Mouse (Mus musculus): ENCODE measurements around the gene Trio.

Trio gene

GRCm38 (mm10) chr15:28025447-28026166 lies at the start of gene Trio:
TSS of gene Trio (minus strand) at chr15:28025848.
- peak; percentile 98 for DNase-seq (ENCODE audit: low read depth, low spot score)

GRCm38 (mm10) chr15:28074416-28074970 lies 48.8 kb upstream of the Trio start:
- DNase-seq (ENCODE audit: low read depth, low spot score) = no peak

DNA sequence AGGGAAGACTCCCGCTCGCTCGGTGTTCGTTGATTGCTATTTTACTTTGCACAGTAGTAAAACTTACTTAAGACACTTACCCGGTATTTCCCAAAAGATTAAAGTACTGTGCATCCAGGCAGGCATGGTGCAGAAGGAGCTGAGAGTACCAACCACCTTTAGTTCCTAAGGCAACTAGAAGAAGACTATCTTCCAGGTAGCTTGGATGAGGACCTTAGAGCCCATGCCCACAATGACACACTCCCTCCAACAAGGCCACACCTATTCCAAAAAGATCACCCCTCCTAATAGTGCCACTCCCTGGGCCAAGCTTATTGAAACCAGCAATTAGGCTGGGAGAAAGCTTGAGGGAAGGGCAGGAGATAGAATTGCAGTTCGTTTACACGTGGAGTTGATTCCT lies 46.0 kb upstream of the Trio start:
- no peak for DNase-seq (ENCODE audit: low read depth, low spot score)

DNA sequence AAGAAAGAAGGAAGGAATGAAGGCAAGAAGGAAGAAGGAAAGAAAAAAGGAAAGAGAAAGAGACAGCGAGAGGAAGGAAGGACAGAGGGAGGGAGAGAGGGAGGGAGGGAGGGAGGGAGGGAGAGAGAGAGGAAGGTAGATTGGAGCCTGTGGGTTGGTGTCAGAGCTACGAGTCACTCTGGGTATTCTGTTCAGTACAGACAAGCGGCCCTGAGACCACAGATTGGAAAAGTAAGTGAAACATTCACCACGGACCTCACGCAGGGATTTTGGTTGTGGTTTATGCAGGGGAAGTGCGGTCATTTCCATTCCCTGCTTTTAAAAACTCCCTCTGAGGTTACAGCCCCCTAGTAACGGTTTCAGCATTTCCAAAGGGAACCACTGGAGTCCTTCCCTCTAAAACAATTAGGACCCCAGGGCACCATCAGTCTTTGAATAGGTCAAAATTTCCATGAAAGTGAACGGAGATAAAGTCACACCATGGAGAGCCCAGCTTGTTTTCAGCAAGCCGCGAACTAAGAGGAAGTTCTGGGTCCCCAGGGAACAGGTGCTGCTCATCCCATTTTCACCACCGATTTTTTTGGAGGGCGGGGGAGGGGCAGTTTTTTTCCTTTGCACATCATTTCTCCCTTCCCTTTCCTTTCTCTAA lies 45.2 kb upstream of the Trio start:
- DNase-seq (ENCODE audit: low read depth, low spot score) = no peak

DNA sequence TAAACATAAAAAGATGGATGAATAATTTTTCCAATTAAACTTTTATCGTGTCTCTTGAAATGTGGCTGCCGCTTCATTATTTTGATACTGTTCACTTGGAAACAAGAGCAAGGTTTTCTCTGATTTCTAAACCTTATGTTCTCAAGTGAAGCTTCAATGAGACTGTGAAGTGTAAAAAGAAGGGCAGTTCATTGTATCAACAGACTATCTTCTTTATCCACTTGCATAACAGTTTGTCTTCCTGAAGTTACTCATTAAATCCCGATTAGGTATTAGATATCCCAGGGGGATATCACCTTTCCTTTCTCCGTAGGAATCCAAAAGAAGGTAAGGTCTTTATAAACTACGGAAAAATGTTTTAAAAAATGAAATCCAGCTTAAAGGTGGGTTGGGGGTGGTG lies 44.6 kb upstream of the Trio start:
- DNase-seq (ENCODE audit: low read depth, low spot score) = no peak

DNA sequence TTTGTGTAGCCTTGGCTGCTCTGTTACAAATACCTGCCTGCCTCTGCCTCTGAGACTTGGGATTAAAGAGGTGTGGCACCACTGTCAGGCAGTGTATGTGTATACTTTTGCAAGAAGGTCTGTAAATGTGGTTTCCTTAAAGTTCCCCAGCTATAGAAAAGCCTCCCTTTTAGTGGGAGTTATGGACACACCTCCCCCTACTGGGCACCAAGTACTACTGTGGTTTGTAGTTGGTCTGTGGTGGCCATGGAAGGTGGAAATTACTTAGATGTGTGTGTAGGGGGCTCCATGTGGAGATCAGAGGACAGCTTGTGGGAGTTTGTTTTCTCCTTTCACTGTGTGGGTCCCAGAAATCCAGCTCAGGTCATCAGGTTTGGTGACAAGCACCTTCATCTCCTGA lies 41.7 kb upstream of the Trio start:
- peak; percentile 45 for DNase-seq (ENCODE audit: low read depth, low spot score)

DNA sequence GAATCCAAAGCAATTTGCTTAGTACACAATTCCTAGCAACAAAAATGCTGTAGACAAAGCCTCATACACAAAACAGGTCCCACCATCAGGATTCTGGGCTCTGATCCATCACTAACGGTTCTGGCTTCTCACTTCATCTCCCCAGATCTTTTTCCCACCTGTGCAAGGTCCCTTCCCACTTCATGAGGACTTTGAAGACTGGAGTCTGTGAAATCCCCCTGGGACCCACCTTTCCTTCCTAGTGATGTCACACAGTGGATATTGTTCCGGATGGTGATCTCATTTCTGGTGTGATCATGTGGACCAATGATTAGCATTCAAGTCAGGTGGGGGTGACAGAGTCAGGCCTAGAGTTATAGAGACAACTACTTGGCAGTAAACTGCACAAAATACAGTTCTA lies 40.8 kb upstream of the Trio start:
- DNase-seq (ENCODE audit: low read depth, low spot score) = no peak

DNA sequence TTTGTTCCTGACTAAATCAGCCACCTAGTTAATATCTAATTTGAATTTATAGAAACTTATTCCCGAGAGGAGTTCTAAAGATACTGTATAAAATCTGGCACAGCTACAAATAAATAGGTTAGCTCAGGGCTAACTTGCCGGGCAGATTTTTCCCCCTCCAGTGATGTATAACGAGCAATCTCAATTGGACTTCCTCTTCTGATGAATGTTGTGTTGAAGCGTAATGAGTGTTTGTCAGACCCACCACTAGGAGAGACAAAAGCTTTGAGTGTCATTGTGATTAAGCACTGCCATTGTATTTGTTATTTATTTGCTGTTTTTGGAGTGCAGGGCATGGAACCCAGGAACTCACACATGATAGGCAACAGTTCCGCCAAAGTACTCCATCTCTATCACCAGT lies 39.9 kb upstream of the Trio start:
- DNase-seq (ENCODE audit: low read depth, low spot score) = no peak

- DNase-seq (ENCODE audit: low read depth, low spot score) = no peak
These were observed 39.1 kb upstream of the Trio start for GRCm38 (mm10) chr15:28064733-28065088.

DNA sequence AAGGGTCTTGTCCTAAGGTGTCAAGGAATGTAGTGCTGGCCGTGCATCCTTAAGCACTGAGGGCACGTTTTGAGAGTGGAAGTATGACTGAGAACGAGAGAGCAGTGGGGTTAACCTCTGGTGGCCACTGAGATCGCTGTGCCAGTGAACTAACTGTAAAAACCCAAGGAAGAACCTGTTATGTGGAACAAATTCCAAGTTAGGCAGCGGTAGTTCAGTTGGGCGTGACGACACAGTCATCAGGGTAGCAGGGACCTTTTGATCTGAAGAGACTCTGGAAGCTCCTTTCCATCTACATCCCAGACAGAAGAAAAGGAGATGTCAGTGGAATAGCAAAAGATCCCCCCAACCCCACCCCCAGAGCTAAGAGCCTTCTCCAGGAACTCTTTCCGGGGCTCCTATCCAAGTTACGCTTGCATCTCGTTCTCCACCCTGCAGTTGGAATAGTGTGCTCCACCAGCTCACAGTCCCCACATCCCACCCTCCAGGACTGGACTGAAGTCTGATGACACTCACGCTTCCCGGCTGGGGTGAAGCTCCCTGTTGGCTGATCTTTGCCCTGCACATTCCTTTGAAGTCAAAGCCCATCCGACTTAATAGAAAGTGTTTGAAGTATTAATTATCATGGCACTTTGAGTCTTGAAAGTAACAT lies 38.6 kb upstream of the Trio start:
- DNase-seq (ENCODE audit: low read depth, low spot score) = no peak

DNA sequence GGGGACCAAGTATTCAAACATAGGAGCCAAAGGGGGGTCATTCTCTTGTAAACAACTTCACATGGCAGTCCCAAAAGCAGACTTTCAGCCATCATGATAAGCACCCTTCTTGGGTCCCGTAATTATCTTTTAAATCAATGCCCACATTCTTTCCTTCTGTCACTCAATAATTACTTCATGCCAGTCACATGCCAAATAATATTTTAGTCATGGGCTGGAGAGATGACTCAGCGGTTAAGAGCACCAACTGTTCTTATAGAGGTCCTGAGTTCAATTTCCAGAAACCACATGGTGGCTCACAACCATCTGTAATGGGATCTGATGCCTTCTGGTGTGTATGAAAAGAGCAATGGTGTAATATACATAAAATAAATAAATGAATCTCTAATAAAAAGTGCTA lies 37.8 kb upstream of the Trio start:
- DNase-seq (ENCODE audit: low read depth, low spot score) = no peak

- no peak for DNase-seq (ENCODE audit: low read depth, low spot score)
These were observed 36.4 kb upstream of the Trio start for GRCm38 (mm10) chr15:28062016-28062415.

DNA sequence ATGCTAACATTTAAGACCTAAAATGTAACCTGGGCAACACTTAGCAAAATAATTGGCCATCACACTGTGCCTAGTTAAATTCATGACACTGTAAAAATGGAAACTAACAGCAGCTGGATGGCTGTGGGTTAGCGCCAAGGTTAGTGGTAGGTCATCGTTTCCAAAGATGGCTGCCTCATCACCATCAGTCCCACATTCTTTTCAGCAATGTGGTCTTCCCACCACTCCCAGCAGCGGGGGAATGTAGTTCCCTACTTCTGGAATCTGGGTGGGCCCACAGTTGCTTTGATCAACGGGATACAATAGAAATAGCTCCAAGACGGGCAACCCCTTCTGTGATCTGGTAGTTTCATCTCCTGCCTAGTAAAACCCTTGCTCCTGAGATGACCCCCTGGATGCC lies 35.3 kb upstream of the Trio start:
- no peak for DNase-seq (ENCODE audit: low read depth, low spot score)

GRCm38 (mm10) chr15:28060423-28060822 lies 34.8 kb upstream of the Trio start:
- no peak for DNase-seq (ENCODE audit: low read depth, low spot score)

DNA sequence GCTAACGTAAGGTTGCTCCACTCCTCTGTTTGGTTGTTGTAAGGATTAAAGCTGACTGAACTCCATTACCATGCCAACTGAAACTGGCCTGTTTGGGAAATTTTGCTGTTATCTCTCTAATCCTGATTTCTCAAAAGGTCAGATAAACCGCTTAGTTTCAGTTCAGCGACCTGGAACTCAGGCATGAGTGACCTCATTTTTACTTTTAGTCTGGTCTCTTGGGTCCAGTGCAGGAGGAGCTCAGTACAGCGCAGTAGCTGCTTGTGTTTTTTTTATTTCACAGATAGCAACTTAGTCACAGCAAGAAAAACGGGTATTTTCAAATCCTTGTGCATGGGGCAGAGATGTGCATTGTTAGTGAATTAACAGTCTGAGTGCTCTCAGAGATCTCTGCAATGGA lies 31.9 kb upstream of the Trio start:
- DNase-seq (ENCODE audit: low read depth, low spot score) = no peak

- DNase-seq (ENCODE audit: low read depth, low spot score) = no peak
These were observed 29.1 kb upstream of the Trio start for GRCm38 (mm10) chr15:28054731-28055130.

DNA sequence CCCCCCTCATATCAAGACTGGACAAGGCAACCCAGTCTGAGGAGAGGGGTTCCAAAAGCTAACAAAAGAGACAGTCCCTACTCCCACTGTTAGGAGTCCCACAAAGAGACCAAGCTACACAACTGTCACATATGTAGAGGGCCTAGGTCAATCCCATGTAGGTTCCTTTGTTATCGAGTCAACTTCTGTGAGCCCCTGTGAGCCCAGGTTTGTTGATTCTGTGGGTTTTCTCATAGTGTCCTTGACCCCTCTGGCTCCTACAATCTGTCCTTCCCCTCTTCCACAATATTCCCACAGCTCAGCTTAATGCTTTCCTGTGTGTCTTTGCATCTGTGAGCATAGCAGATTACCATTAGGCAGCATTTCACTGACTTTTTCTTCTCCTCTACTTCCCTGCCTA lies 28.5 kb upstream of the Trio start:
- DNase-seq (ENCODE audit: low read depth, low spot score) = no peak

DNA sequence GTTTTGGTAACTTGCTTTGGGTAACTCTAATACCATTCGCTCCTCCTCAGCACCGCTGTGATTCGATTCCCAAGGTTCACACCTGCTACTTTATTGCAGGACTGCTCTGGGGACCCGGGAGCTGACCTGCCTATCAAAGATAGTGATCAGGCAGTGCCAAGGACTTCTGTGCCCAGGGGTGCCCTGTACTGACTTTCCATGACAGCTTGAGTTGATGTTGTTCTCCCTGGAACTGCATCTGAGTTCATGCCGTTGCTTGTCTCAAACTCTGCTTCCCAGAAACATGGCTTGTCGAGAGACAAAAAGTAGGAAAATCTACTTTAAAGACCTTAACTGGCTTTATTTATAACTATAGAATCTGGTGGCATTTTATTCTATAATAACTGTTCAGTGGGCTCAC lies 27.6 kb upstream of the Trio start:
- no peak for DNase-seq (ENCODE audit: low read depth, low spot score)

DNA sequence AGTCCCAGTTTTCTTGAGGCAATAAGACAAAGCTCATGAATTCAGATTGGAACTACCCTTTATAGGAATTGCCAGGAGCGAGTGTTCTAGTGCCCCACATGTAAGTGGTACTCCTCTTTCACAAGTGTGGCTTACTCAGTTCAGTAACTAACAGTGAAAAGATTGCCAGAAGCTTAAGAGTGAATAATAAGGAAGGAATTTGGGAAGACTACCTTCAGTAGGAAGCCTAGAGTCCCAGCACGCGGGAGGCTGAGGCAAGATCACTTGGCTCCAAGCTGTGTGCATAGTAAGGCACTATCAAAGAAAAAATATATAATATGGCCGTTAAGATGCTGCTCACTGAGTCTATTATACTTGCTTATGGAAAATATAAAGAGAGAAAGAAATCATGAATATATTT lies 26.2 kb upstream of the Trio start:
- DNase-seq (ENCODE audit: low read depth, low spot score) = no peak

DNA sequence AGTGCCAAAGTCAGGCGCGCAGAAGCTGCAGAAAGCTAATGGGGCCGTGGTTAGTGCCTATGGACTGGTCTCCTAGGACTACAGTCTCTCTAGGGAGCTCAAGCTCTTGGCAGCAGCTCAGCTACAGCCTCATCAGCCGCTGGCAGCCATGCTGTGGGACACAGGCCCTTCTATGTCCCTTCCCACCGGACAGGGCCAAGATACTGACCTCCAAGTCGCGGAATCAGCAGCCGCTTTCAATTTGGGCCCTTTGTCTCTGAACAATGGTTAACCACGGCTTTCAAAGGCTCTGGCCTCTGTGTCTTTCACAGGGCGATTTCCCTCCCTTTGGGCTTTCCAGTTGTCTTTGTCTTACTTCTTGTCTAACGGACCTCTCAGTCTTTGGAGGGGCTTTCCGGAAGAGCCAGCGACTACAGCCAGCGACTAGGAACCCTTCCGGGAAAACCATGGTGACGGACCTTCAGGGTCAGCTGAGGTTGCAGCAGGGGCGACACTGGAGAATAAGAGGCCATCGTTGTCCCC lies 25.5 kb upstream of the Trio start:
- DNase-seq (ENCODE audit: low read depth, low spot score) = peak; percentile 23

DNA sequence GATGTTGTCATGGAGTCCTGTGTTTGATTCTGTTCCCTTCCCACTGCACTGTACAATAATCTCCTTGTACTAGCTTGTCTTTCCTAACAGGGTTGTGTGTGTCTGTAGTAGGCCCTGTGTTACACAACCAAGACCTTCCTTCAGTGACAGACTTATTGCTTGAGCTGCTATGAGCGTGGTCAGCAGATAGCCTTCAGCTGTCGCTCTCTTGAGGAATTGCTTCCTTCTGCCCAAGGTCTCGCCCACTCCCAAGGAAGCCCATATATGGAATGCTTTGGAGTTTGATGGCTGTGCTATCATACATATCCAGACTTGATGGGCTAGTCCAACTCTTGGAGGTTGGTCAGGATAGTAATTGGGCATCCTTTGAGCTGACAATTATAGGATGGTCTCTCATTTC lies 22.1 kb upstream of the Trio start:
- DNase-seq (ENCODE audit: low read depth, low spot score) = no peak

- no peak for DNase-seq (ENCODE audit: low read depth, low spot score)
These were observed 15.7 kb upstream of the Trio start for GRCm38 (mm10) chr15:28041158-28041865.

All from brain, adult 2 months (tissue).